Mouse (Mus musculus): ENCODE results near the gene Slc25a30.

- no peak for TF ChIP-seq CTCF (IDR thresholded peaks at IDR 0.05; ENCODE audit: low read depth)
- no peak for TF ChIP-seq EP300 (IDR thresholded peaks at IDR 0.05; ENCODE audit: low read depth)
Measured at GRCm38 (mm10) chr14:75833546-75834250, 46.9 kb upstream of the Slc25a30 start.

All from liver, embryonic 14.5 days (tissue).